Comparison of ENCODE assay signal across 8 mouse cellular contexts in genomic region chr6:48675931-48676859, GRCm38 (mm10). TPM values are rescaled to one million over a fixed set of nuclear protein-coding genes. Genes with fewer than 3 reads are reported as not detected.
DNase-seq lines count a peak whose midpoint lies in the region; ATAC-seq and TF ChIP-seq lines count a peak whose summit lies in the region.

Gene Gimap9 (plus strand): TSS chr6:48676129.

- H3K36me3 ChIP-seq in kidney, adult 2 months (ENCODE audit: control insufficient read depth, insufficient read depth, low read length), result no peaks in the 10 kb centered on the region
- H3K36me3 ChIP-seq in lung, embryonic 16.5 days (ENCODE audit: control insufficient read depth, insufficient read depth, low read length), result 0 out of 2 replicates have a peak, but pooled peaks cover 2% of the 10 kb centered on the region

- H3K27me3 ChIP-seq in kidney, adult 2 months (replicated peaks; ENCODE audit: control insufficient read depth, insufficient read depth, low read length), result no peaks in the 10 kb centered on the region
- H3K27me3 ChIP-seq in lung, embryonic 16.5 days (ENCODE audit: control insufficient read depth, insufficient read depth, low read depth, low read length), result no peaks in the 10 kb centered on the region

- no peak for TF ChIP-seq POLR2A in kidney, adult 2 months (IDR thresholded peaks at IDR 0.05; ENCODE audit: low read depth, low read length)

- H3K9ac ChIP-seq in lung, embryonic 16.5 days (ENCODE audit: low read length), result peak within 1 kb of the TSS; percentile 58

- no peaks in the 10 kb centered on the region for H3K9me3 ChIP-seq in lung, embryonic 16.5 days (ENCODE audit: control insufficient read depth, low read length)

- no peak for TF ChIP-seq CTCF in kidney, adult 2 months (conservative IDR thresholded peaks at IDR 0.05; ENCODE audit: insufficient read depth, insufficient read length, low read depth, low read length)

- H3K4me3 ChIP-seq in kidney, adult 2 months (ENCODE audit: insufficient read depth, low read depth, low read length), result peak within 1 kb of the TSS; percentile 76
- H3K4me3 ChIP-seq in lung, embryonic 16.5 days (ENCODE audit: low read length), result peak within 1 kb of the TSS; percentile 46

- peak within 1 kb of the TSS; percentile 50 for H3K4me2 ChIP-seq in lung, embryonic 16.5 days (ENCODE audit: low read depth, low read length)

- WGBS in kidney, adult 2 months, result 9% methylated on average over 13 of the region's 13 CpGs
- 26% methylated on average over 12 of the region's 13 CpGs for WGBS in lung, embryonic 16.5 days

- peak; percentile 60 for ATAC-seq in lung, embryonic 16.5 days (ENCODE audit: low read depth)

- H3K27ac ChIP-seq in kidney, adult 2 months (ENCODE audit: insufficient read depth, low read depth, low read length), result peak within 1 kb of the TSS; percentile 84
- H3K27ac ChIP-seq in lung, embryonic 16.5 days (ENCODE audit: low read length), result peak within 1 kb of the TSS; percentile 52; the same call in 1 of the 2 replicates

- DNase-seq in A20 (ENCODE audit: low read depth, low spot score) (peak; percentile 95), R1 (ENCODE audit: low read depth, low spot score) (peak; percentile 80)
- peak; percentile 13 for DNase-seq in gonadal fat pad, adult 2 months (ENCODE audit: low read depth)
- DNase-seq in kidney, adult 2 months, result peak; percentile 88
- peak; percentile 4 for DNase-seq in retina, postnatal 1 day
- DNase-seq in cerebellum, postnatal 25 days, result no peak
- no peak for DNase-seq in right cerebral cortex, adult 18-20 months

- peaks cover 9% of the 10 kb centered on the region; the same call in 1 of the 2 replicates for H3K4me1 ChIP-seq in kidney, adult 2 months (ENCODE audit: control insufficient read depth, insufficient read depth, low read length)
- no peaks in the 10 kb centered on the region for H3K4me1 ChIP-seq in lung, embryonic 16.5 days (replicated peaks; ENCODE audit: control insufficient read depth, insufficient read depth, low read length)

RNA-seq across cellular contexts. Expression of gene Gimap9, which starts in this region (rescaled TPM):
- 2.1 and 2.3 TPM in 2 replicates for polyA plus RNA-seq in gonadal fat pad, adult 2 months (2012; rRNA removed)
- 6.8 and 10.1 TPM in 2 replicates for polyA plus RNA-seq in kidney, adult 2 months (2012; rRNA removed)
- 14.2 and 14.6 TPM in 2 replicates for polyA plus RNA-seq in lung, embryonic 16.5 days (2015; fragmentation: Nextera tagmentation; extraction: Ambion mirVana)

Comparison
In these comparisons a context has a peak if more than half of its experiments do, and no peak if none do; other contexts are left out.
1. DNase-seq: peak in A20 (single experiment), R1 (single experiment), gonadal fat pad, adult 2 months (single experiment), kidney, adult 2 months (single experiment) and retina, postnatal 1 day (single experiment); none in cerebellum, postnatal 25 days (0 of 2) and right cerebral cortex, adult 18-20 months (single experiment).